Mouse (Mus musculus): ENCODE measurements at regions not wholly inside any gene's neighbourhood (a gene's known extent, or its start where the extent isn't known, plus 50 kb on each side); places are given as distances from the start of the nearest gene placed in this dataset.

GRCm38 (mm10) chr1:184668022-184668421, 64.4 kb downstream of the Hlx start:
- TF ChIP-seq POLR2A (IDR thresholded peaks at IDR 0.05; ENCODE audit: insufficient read depth, low read length) (no peak), CTCF (IDR thresholded peaks at IDR 0.05; ENCODE audit: low read depth, low read length) (no peak), EP300 (IDR thresholded peaks at IDR 0.05; ENCODE audit: insufficient read depth, low read depth, low read length) (no peak)

Measured in ES-Bruce4 (cell line).